20 mouse cellular contexts compared by ENCODE assay signal in the genomic region with DNA sequence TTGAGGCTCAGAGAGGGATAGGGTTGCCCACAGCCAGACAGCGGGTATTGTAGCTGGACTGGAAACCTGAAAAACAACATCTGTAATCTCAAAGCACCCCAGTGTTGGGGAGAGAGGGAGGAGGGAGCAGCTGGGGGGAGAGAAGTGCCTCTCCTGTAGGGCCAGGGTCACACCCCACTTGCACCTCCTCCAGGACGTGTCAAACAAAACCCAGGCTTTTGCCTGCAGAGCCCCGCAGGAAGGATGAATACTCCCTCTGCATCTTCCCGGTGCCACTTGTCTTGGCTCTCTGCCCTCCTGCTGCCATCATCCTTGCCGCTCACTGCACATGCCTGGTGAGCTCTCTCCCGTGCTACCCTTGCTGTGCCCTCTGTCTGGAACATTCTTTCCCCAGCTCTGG. TPM values are rescaled to one million over a fixed set of nuclear protein-coding genes. Genes with fewer than 3 reads are reported as not detected.
A peak's percentile ranks its signal among the peaks of the same experiment; 100 is the strongest.
DNase-seq lines count a peak whose midpoint lies in the region; ATAC-seq and TF ChIP-seq lines count a peak whose summit lies in the region.
"Had no signal": no experiment of that assay in that cellular context is flagged by ENCODE, and none has a peak within 500 bp of the region (broad histone marks: within the 10 kb centered on the region; RNA-seq: fewer than 3 reads in every experiment).

No protein-coding gene starts in this region.

- in situ Hi-C loops in ES-E14 (cut with MboI; ENCODE audit: low sequenced_read_pairs in 2 of 2, unreplicated experiment in 2 of 2), result no loop called here

- H3K27me3 ChIP-seq in kidney, embryonic 16.5 days (ENCODE audit: insufficient read depth, low read length), result no peaks in the 10 kb centered on the region
- H3K27me3 ChIP-seq in intestine, postnatal 0 days (replicated peaks; ENCODE audit: control insufficient read depth, insufficient read depth, low read length), result no peaks in the 10 kb centered on the region
- 0 out of 2 replicates have a peak, but pooled peaks cover 8% of the 10 kb centered on the region for H3K27me3 ChIP-seq in heart, embryonic 12.5 days (replicated peaks)
- H3K27me3 ChIP-seq: forebrain, embryonic 13.5 days had no signal

- whole genome bisulfite sequencing in kidney, embryonic 16.5 days, result 23% methylated on average over 6 of the region's 6 CpGs
- 20% methylated on average over 6 of the region's 6 CpGs for WGBS in intestine, postnatal 0 days
- WGBS in heart, embryonic 12.5 days, result 17% methylated on average over 6 of the region's 6 CpGs

- H3K9ac ChIP-seq in kidney, embryonic 16.5 days (replicated peaks; ENCODE audit: low read length), result no peak overlapping the region
- peak overlapping the region; percentile 62; the same call in 1 of the 2 replicates for H3K9ac ChIP-seq in ES-E14 (ENCODE audit: insufficient read depth, low read depth, low read length, poor library complexity, severe bottlenecking)
- no peak overlapping the region for H3K9ac ChIP-seq in intestine, postnatal 0 days (ENCODE audit: low read depth, low read length)
- no peak overlapping the region for H3K9ac ChIP-seq in heart, embryonic 12.5 days
- H3K9ac ChIP-seq: forebrain, embryonic 13.5 days; lung, embryonic 14.5 days had no signal

- no peak overlapping the region for H3K4me2 ChIP-seq in kidney, embryonic 16.5 days (replicated peaks; ENCODE audit: low read depth, low read length)
- no peak overlapping the region for H3K4me2 ChIP-seq in intestine, postnatal 0 days (replicated peaks; ENCODE audit: low read depth)
- H3K4me2 ChIP-seq in heart, embryonic 12.5 days, result no peak overlapping the region
- H3K4me2 ChIP-seq: forebrain, embryonic 13.5 days; lung, embryonic 14.5 days had no signal

- no peak for TF ChIP-seq CTCF in intestine, postnatal 0 days (IDR thresholded peaks at IDR 0.05; ENCODE audit: low read depth)

- H3K27ac ChIP-seq in kidney, embryonic 16.5 days (ENCODE audit: low read length), result 0 out of 2 replicates have a peak overlapping the region, but pooled peaks have one; percentile 28
- H3K27ac ChIP-seq in ES-E14 (ENCODE audit: insufficient read depth, low read depth, low read length, poor library complexity, severe bottlenecking), result peak overlapping the region; percentile 98
- H3K27ac ChIP-seq in intestine, postnatal 0 days (ENCODE audit: low read depth, low read length), result peak overlapping the region; percentile 78; the same call in 1 of the 2 replicates
- no peak overlapping the region for H3K27ac ChIP-seq in heart, embryonic 12.5 days (ENCODE audit: poor library complexity, severe bottlenecking)
- H3K27ac ChIP-seq: forebrain, embryonic 13.5 days; heart, embryonic 10.5 days; hindbrain, embryonic 10.5 days; left cerebral cortex, adult 2 months had no signal

- H3K9me3 ChIP-seq in kidney, embryonic 16.5 days (ENCODE audit: low read length), result no peaks in the 10 kb centered on the region
- H3K9me3 ChIP-seq in ES-E14 (ENCODE audit: control insufficient read depth, insufficient read depth, low read depth, low read length), result no peaks in the 10 kb centered on the region
- H3K9me3 ChIP-seq in intestine, postnatal 0 days (ENCODE audit: control insufficient read depth), result no peaks in the 10 kb centered on the region
- H3K9me3 ChIP-seq in heart, embryonic 12.5 days (replicated peaks), result no peaks in the 10 kb centered on the region
- H3K9me3 ChIP-seq: forebrain, embryonic 13.5 days; heart, embryonic 10.5 days; hindbrain, embryonic 10.5 days had no signal

- DNase-seq in kidney, adult 8-10 months, result no peak
- DNase-seq in ES-E14 (ENCODE audit: low read depth, low spot score) (no peak), ZHBTc4 (ENCODE audit: low read depth, low spot score) (peak; percentile 62)
- no peak for DNase-seq in gastrocnemius, postnatal 10 days
- DNase-seq: adrenal gland, postnatal 10 days; kidney, adult 11 months; kidney, postnatal 36 days; lung, embryonic 14.5 days; right cerebral cortex, postnatal 25 days; thymus, postnatal 4 days had no signal

- H3K36me3 ChIP-seq in kidney, embryonic 16.5 days (ENCODE audit: insufficient read depth, low read length), result no peaks in the 10 kb centered on the region
- no peaks in the 10 kb centered on the region for H3K36me3 ChIP-seq in ES-E14 (ENCODE audit: control insufficient read depth, insufficient read depth, low read length, poor library complexity, severe bottlenecking)
- no peaks in the 10 kb centered on the region for H3K36me3 ChIP-seq in intestine, postnatal 0 days (ENCODE audit: control insufficient read depth, insufficient read depth)
- no peaks in the 10 kb centered on the region for H3K36me3 ChIP-seq in heart, embryonic 12.5 days
- H3K36me3 ChIP-seq: heart, embryonic 10.5 days; hindbrain, embryonic 10.5 days had no signal

- peaks cover 17% of the 10 kb centered on the region; the same call in 1 of the 2 replicates for H3K4me1 ChIP-seq in kidney, embryonic 16.5 days (ENCODE audit: insufficient read depth, low read length)
- peaks cover 7 to 25% of the 10 kb centered on the region in 2 experiments for H3K4me1 ChIP-seq in ES-E14 (ENCODE audit: control insufficient read depth in 2 of 2, insufficient read depth in 2 of 2, low read length in 2 of 2, poor library complexity in 1 of 2)
- H3K4me1 ChIP-seq in intestine, postnatal 0 days (replicated peaks; ENCODE audit: control insufficient read depth, insufficient read depth, low read length), result 0 out of 2 replicates have a peak, but pooled peaks cover 10% of the 10 kb centered on the region
- H3K4me1 ChIP-seq in heart, embryonic 12.5 days (replicated peaks), result peaks cover 10% of the 10 kb centered on the region

- ATAC-seq in kidney, embryonic 16.5 days (ENCODE audit: low FRiP score, low TSS enrichment), result 0 out of 2 replicates have a peak, but pooled peaks have one; percentile 33
- no peak for ATAC-seq in intestine, postnatal 0 days
- no peak for ATAC-seq in monocyte, adult 5-6 weeks (replicated peaks; ENCODE audit: insufficient number of reproducible peaks, low FRiP score, low TSS enrichment, poor library complexity, severe bottlenecking)
- no peak for ATAC-seq in heart, embryonic 12.5 days (ENCODE audit: insufficient number of reproducible peaks, low FRiP score)
- ATAC-seq: forebrain, embryonic 13.5 days had no signal

- H3K4me3 ChIP-seq in kidney, embryonic 16.5 days (ENCODE audit: low read length), result no peak overlapping the region
- H3K4me3 ChIP-seq in ES-E14 (ENCODE audit: insufficient read depth in 1 of 2, low read depth in 1 of 2, low read length in 2 of 2, poor library complexity in 1 of 2, severe bottlenecking in 1 of 2), result peak overlapping the region; percentile 56 to 69; a peak in 3 of 4 replicates
- H3K4me3 ChIP-seq in intestine, postnatal 0 days (ENCODE audit: low read depth, low read length), result no peak overlapping the region
- no peak overlapping the region for H3K4me3 ChIP-seq in heart, embryonic 12.5 days
- H3K4me3 ChIP-seq: forebrain, embryonic 13.5 days; heart, embryonic 10.5 days; hindbrain, embryonic 10.5 days; left cerebral cortex, adult 2 months; megakaryocyte, embryonic 14.5 days; myocyte had no signal

TF ChIP-seq in ES-E14, 5 proteins besides CTCF, POLR2A, EP300 and RAD21:
- TF ChIP-seq CHD2 (IDR thresholded peaks at IDR 0.05; ENCODE audit: low read depth, low read length) (no peak), HCFC1 (IDR thresholded peaks at IDR 0.05; ENCODE audit: borderline replicate concordance, insufficient read depth, low read length) (0 out of 2 replicates have a peak, but pooled peaks have one; percentile 23), MAFK (IDR thresholded peaks at IDR 0.05; ENCODE audit: insufficient read depth, low read depth, low read length) (no peak)
TF ChIP-seq in ES-E14: peak in this region for 1.

RNA-seq across cellular contexts. Expression of a gene that starts 10.6 kb away (rescaled TPM):
- 52.0 and 53.4 TPM in 2 replicates for polyA plus RNA-seq in kidney, embryonic 16.5 days (2015; fragmentation: Nextera tagmentation; extraction: Ambion mirVana)
- 87.1 and 95.0 TPM in 2 replicates for total RNA-seq in ES-E14 (2012; rRNA removed)
- polyA plus RNA-seq in intestine, postnatal 0 days (2015; fragmentation: Nextera tagmentation; extraction: Ambion mirVana), result 86.2 and 88.8 TPM in 2 replicates
- 122 to 151 TPM (median 138 TPM) in 3 replicates for total RNA-seq in monocyte, adult 5-6 weeks (2017)
- 21.7 and 23.5 TPM in 2 replicates for polyA plus RNA-seq in heart, embryonic 12.5 days (2016; fragmentation: Nextera tagmentation; extraction: Ambion mirVana)
- 1 to 10 TPM; 7.2 to 8.1 TPM for total RNA-seq in gastrocnemius, postnatal 10 days (2021)

Comparison
In these comparisons a context has a peak if more than half of its experiments do, and no peak if none do; other contexts are left out.
1. H3K4me3 ChIP-seq: peak in ES-E14 (2 of 2); none in kidney, embryonic 16.5 days (single experiment), intestine, postnatal 0 days (single experiment) and heart, embryonic 12.5 days (single experiment).